Mouse (Mus musculus) E14TG2a.4 (cell line): ENCODE data around the gene Coro6.

Experiments
- H3K27me3 ChIP-seq: 2 replicates; pipeline ENCODE4 v1.6.1; 2014; ENCODE audit warnings: low read length, control low read depth; ENCODE audit not compliant: insufficient read depth
- H3K36me3 ChIP-seq: 2 replicates; pipeline ENCODE4 v1.6.1; 2014; ENCODE audit warnings: low read length, control low read depth; ENCODE audit not compliant: insufficient read depth
- H3K4me1 ChIP-seq: replicated peaks from 2 replicates; pipeline ENCODE4 v1.6.1; 2014; ENCODE audit warnings: low read depth, low read length, control low read depth
- H3K4me3 ChIP-seq: replicated peaks from 2 replicates; pipeline ENCODE4 v1.5.1; 2014; ENCODE audit warnings: mild to moderate bottlenecking, low read length
- H3K9me3 ChIP-seq: 2 replicates; pipeline ENCODE4 v1.6.1; 2014; ENCODE audit warnings: low read length, control low read depth
- CTCF ChIP-seq: conservative IDR thresholded peaks from 2 replicates; pipeline ENCODE4 v1.5.1; 2014; ENCODE audit warnings: low read length
- NANOG ChIP-seq: IDR thresholded peaks from 2 replicates; pipeline ENCODE4 v1.6.1; 2014; ENCODE audit warnings: borderline replicate concordance, low read length, mixed read lengths
- POU5F1 ChIP-seq: IDR thresholded peaks from 2 replicates; pipeline ENCODE4 v1.6.1; 2014; ENCODE audit warnings: low read length, borderline replicate concordance

Coro6 gene

GRCm38 (mm10) chr11:77488771-77489581, 26.8 kb downstream of the Coro6 start:
- Histone ChIP-seq H3K36me3 (no peaks in the 10 kb centered on the region), H3K4me1 (peaks cover 55% of the 10 kb centered on the region), H3K4me3 (peak overlapping the region; percentile 86), H3K27me3 (peaks cover 50% of the 10 kb centered on the region), H3K9me3 (no peaks in the 10 kb centered on the region)
- TF ChIP-seq CTCF (no peak), NANOG (no peak), POU5F1 (no peak)

GRCm38 (mm10) chr11:77489591-77490235, 27.5 kb downstream of the Coro6 start, which contains the start of gene Ankrd13b:
TSS of gene Ankrd13b (minus strand) at chr11:77489678.
- no peaks in the 10 kb centered on the region for H3K36me3 ChIP-seq
- peaks cover 50% of the 10 kb centered on the region for H3K27me3 ChIP-seq
- H3K4me1 ChIP-seq: peaks cover 61% of the 10 kb centered on the region
- TF ChIP-seq NANOG (no peak), POU5F1 (no peak), CTCF (no peak)
- H3K9me3 ChIP-seq: no peaks in the 10 kb centered on the region
- peak within 1 kb of the TSS; percentile 86 for H3K4me3 ChIP-seq

GRCm38 (mm10) chr11:77490451-77490850, 28.2 kb downstream of the Coro6 start:
- Histone ChIP-seq H3K27me3 (peaks cover 50% of the 10 kb centered on the region), H3K36me3 (no peaks in the 10 kb centered on the region), H3K4me3 (peak overlapping the region; percentile 91; the same call in 1 of the 2 replicates), H3K9me3 (no peaks in the 10 kb centered on the region), H3K4me1 (peaks cover 61% of the 10 kb centered on the region)
- TF ChIP-seq CTCF (no peak), POU5F1 (no peak), NANOG (no peak)

- Histone ChIP-seq H3K4me1 (peaks cover 61% of the 10 kb centered on the region), H3K36me3 (no peaks in the 10 kb centered on the region; the same call in 1 of the 2 replicates)
- TF ChIP-seq NANOG (no peak), CTCF (peak; percentile 92)
Measured at GRCm38 (mm10) chr11:77491123-77491501, 28.9 kb downstream of the Coro6 start.

GRCm38 (mm10) chr11:77491502-77492291, 29.5 kb downstream of the Coro6 start:
- H3K9me3 ChIP-seq: no peaks in the 10 kb centered on the region
- H3K4me3 ChIP-seq: peak overlapping the region; percentile 91
- no peak for TF ChIP-seq CTCF
- TF ChIP-seq POU5F1: no peak
- no peak for TF ChIP-seq NANOG
- peaks cover 65% of the 10 kb centered on the region for H3K4me1 ChIP-seq
- H3K27me3 ChIP-seq: peaks cover 46% of the 10 kb centered on the region
- peaks cover 3% of the 10 kb centered on the region; the same call in 1 of the 2 replicates for H3K36me3 ChIP-seq

More at GRCm38 (mm10) chr11:77491123-77491501, 28.9 kb downstream of the Coro6 start:
- peaks cover 50% of the 10 kb centered on the region for H3K27me3 ChIP-seq
- peak overlapping the region; percentile 91 for H3K4me3 ChIP-seq
- H3K9me3 ChIP-seq: no peaks in the 10 kb centered on the region

- H3K36me3 ChIP-seq: peaks cover 3% of the 10 kb centered on the region; the same call in 1 of the 2 replicates
- H3K4me3 ChIP-seq: peak overlapping the region; percentile 91
- peaks cover 41% of the 10 kb centered on the region for H3K27me3 ChIP-seq
- no peaks in the 10 kb centered on the region for H3K9me3 ChIP-seq
- TF ChIP-seq CTCF (no peak), POU5F1 (no peak), NANOG (no peak)
- peaks cover 72% of the 10 kb centered on the region for H3K4me1 ChIP-seq
Measured at GRCm38 (mm10) chr11:77492311-77492871, 30.2 kb downstream of the Coro6 start.

GRCm38 (mm10) chr11:77492911-77493332, 30.7 kb downstream of the Coro6 start:
- Histone ChIP-seq H3K9me3 (no peaks in the 10 kb centered on the region), H3K4me1 (peaks cover 77% of the 10 kb centered on the region), H3K27me3 (peaks cover 35% of the 10 kb centered on the region), H3K36me3 (peaks cover 3% of the 10 kb centered on the region; the same call in 1 of the 2 replicates), H3K4me3 (peak overlapping the region; percentile 91)
- no peak for TF ChIP-seq POU5F1
- peak; percentile 10; the same call in 1 of the 2 replicates for TF ChIP-seq CTCF
- no peak for TF ChIP-seq NANOG
